Mouse (Mus musculus) C2C12 (cell line): ENCODE measurements around the gene Gm3045.

Experiments
- CEBPB ChIP-seq: IDR thresholded peaks from one replicate; pipeline ENCODE4 v1.6.1; 2011; ENCODE audit warnings: low read depth, mild to moderate bottlenecking, control low read depth, moderate library complexity
- CTCF ChIP-seq: IDR thresholded peaks from one replicate; pipeline ENCODE4 v1.5.1; 2011; ENCODE audit not compliant: control insufficient read depth, insufficient read depth, insufficient read length
- FOSL1 ChIP-seq: IDR thresholded peaks from one replicate; pipeline ENCODE4 v1.8.0; 2011; ENCODE audit warnings: mild to moderate bottlenecking, low read length; ENCODE audit not compliant: poor library complexity, insufficient read depth, severe bottlenecking
- MAX ChIP-seq: IDR thresholded peaks from one replicate; pipeline ENCODE4 v1.6.1; 2011; ENCODE audit warnings: mild to moderate bottlenecking, control low read depth
- MYOG ChIP-seq: IDR thresholded peaks from one replicate; pipeline ENCODE4 v1.6.1; 2011; ENCODE audit not compliant: control insufficient read depth, insufficient read length; ENCODE audit errors: extremely low read depth
- USF1 ChIP-seq: IDR thresholded peaks from one replicate; pipeline ENCODE4 v1.6.1; 2011; ENCODE audit warnings: low read depth, mild to moderate bottlenecking, control low read depth, moderate library complexity

GRCm38 (mm10) chr13:56450035-56450434, 23.6 kb downstream of the Gm3045 start:
- no peak for TF ChIP-seq CEBPB
- no peak for TF ChIP-seq CTCF
- TF ChIP-seq FOSL1, result no peak
- TF ChIP-seq USF1, result no peak
- no peak for TF ChIP-seq MAX
- no peak for TF ChIP-seq MYOG
